Mouse (Mus musculus): ENCODE measurements around the gene Ciapin1.

DNA sequence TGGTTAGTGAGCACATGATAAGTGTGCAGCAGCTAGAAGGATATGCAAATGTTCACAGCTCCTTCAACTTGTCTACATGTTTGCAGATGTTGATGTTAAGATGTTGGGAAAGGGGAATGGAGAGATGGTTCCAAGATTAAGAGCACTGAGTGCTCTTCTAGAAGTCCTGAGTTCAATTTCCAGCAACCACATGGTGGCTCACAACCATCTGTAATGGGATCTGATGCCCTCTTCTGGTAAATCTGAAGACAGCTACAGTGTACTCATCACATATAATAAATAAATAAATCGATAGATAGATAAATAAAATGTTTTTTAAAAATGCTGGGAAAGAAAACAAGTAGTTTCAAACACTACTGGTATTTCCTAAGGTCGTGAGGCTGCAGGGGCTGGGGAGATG is 3.0 kb upstream of the Ciapin1 start:
- TF ChIP-seq POLR2A (IDR thresholded peaks at IDR 0.05; ENCODE audit: low read depth, low read length): no peak
- TF ChIP-seq CTCF (conservative IDR thresholded peaks at IDR 0.05; ENCODE audit: insufficient read depth, insufficient read length, low read depth, low read length): no peak

Measured in kidney, adult 2 months (tissue).